Comparison of ENCODE assay signal across 14 mouse cellular contexts in the genomic region with DNA sequence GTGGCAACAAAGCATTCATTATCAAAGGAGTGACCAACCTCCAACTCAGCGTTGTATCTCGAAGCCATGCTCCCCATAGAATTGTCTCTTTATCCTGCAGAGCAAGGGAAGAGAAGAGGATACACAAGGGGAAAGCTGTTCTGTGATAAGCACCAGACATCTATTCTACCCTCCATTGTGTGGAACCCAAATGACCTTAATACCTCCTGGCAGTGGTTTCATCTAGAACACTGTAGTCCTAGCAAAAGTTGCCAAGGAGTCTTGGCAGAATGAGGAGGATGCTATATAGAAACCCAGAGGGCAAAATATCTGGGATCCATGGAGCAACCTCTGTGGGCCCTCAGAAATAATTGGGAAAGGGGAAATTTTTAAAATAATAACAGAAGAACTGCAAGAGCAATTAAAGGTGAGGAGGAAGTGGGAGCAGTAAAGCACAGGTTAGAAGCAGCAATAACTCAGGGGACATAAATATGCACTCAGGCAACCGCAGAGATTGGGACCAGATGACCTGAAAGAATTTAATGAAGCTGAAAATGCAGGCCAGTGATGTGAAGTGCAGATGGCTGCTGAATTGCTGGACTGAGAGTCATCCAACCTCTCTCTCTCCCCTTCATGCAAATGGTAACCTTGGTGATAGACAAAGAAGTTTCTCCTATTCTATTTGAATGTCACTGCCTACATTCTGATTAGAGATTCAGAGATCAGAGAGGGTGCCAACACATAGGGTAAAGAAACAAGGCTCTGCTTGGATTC.
DNase-seq lines count a peak whose midpoint lies in the region; ATAC-seq and TF ChIP-seq lines count a peak whose summit lies in the region.
"Had no signal": no experiment of that assay in that cellular context is flagged by ENCODE, and none has a peak within 500 bp of the region (broad histone marks: within the 10 kb centered on the region; RNA-seq: fewer than 3 reads in every experiment).

No protein-coding gene starts in this region.

- intact Hi-C loops in heart, postnatal 14 days (cut with DNase I): no loop called here

- ATAC-seq in forebrain, embryonic 12.5 days (ENCODE audit: low FRiP score): peak; percentile 80
- ATAC-seq in hindbrain, postnatal 0 days: peak; percentile 64
- peak; percentile 60 for ATAC-seq in midbrain, embryonic 16.5 days
- ATAC-seq: inflammation-experienced regulatory T-cells, adult 6 months; liver, embryonic 12.5 days had no signal

- 56% methylated on average over 3 of the region's 3 CpGs for WGBS in forebrain, embryonic 12.5 days
- 37% methylated on average over 3 of the region's 3 CpGs for WGBS in hindbrain, postnatal 0 days
- 49% methylated on average over 3 of the region's 3 CpGs for WGBS in midbrain, embryonic 16.5 days

- no peaks in the 10 kb centered on the region for H3K9me3 ChIP-seq in forebrain, embryonic 12.5 days
- H3K9me3 ChIP-seq in hindbrain, postnatal 0 days (ENCODE audit: low read length): no peaks in the 10 kb centered on the region
- H3K9me3 ChIP-seq in midbrain, embryonic 16.5 days (replicated peaks; ENCODE audit: control insufficient read depth, low read length, poor library complexity, severe bottlenecking): no peaks in the 10 kb centered on the region
- H3K9me3 ChIP-seq: liver, embryonic 12.5 days had no signal

- DNase-seq in brain, embryonic 14.5 days (ENCODE audit: low read depth): peak; percentile 78
- peak; percentile 22 for DNase-seq in hindbrain, postnatal 0 days (ENCODE audit: low spot score)
- DNase-seq in frontal cortex, postnatal 14 days (ENCODE audit: low spot score in 2 of 2): no peak
- DNase-seq in gastrocnemius, postnatal 4 days (ENCODE audit: low spot score in 2 of 2): no peak
- DNase-seq in heart, postnatal 14 days: no peak
- DNase-seq: adrenal gland, postnatal 14 days; cerebellum, adult 18-20 months; heart, adult 18-20 months; lung, postnatal 36 days; thymus, postnatal 14 days had no signal

- no peak for TF ChIP-seq POLR2A in brain, embryonic 14.5 days (IDR thresholded peaks at IDR 0.05; ENCODE audit: borderline replicate concordance, extremely low read depth, insufficient read depth, insufficient read length, poor library complexity, severe bottlenecking)

- no peak for TF ChIP-seq CTCF in brain, embryonic 14.5 days (IDR thresholded peaks at IDR 0.05; ENCODE audit: borderline replicate concordance, extremely low read depth, insufficient read depth, insufficient read length)
- no peak for TF ChIP-seq CTCF in hindbrain, postnatal 0 days (IDR thresholded peaks at IDR 0.05; ENCODE audit: low read depth)

- peaks cover 8% of the 10 kb centered on the region; the same call in 1 of the 2 replicates for H3K4me1 ChIP-seq in forebrain, embryonic 12.5 days
- H3K4me1 ChIP-seq in hindbrain, postnatal 0 days (ENCODE audit: insufficient read depth, low read length): 0 out of 2 replicates have a peak, but pooled peaks cover 7% of the 10 kb centered on the region
- no peaks in the 10 kb centered on the region for H3K4me1 ChIP-seq in midbrain, embryonic 16.5 days (ENCODE audit: control insufficient read depth, insufficient read depth, low read length)
- H3K4me1 ChIP-seq: liver, embryonic 12.5 days had no signal

- no peaks in the 10 kb centered on the region for H3K36me3 ChIP-seq in forebrain, embryonic 12.5 days (replicated peaks)
- no peaks in the 10 kb centered on the region for H3K36me3 ChIP-seq in hindbrain, postnatal 0 days (ENCODE audit: insufficient read depth, low read length)
- no peaks in the 10 kb centered on the region for H3K36me3 ChIP-seq in midbrain, embryonic 16.5 days (ENCODE audit: control insufficient read depth, insufficient read depth, low read length)
- H3K36me3 ChIP-seq: liver, embryonic 12.5 days had no signal

- H3K27me3 ChIP-seq in forebrain, embryonic 12.5 days: no peaks in the 10 kb centered on the region
- H3K27me3 ChIP-seq in hindbrain, postnatal 0 days (ENCODE audit: insufficient read depth, low read length): no peaks in the 10 kb centered on the region
- H3K27me3 ChIP-seq in midbrain, embryonic 16.5 days (ENCODE audit: control insufficient read depth, insufficient read depth, low read depth, low read length): no peaks in the 10 kb centered on the region
- H3K27me3 ChIP-seq: liver, embryonic 12.5 days had no signal

- no peak overlapping the region for H3K4me3 ChIP-seq in forebrain, embryonic 12.5 days (replicated peaks)
- no peak overlapping the region for H3K4me3 ChIP-seq in hindbrain, postnatal 0 days (ENCODE audit: low read length)
- H3K4me3 ChIP-seq in midbrain, embryonic 16.5 days (ENCODE audit: low read depth, low read length): no peak overlapping the region
- H3K4me3 ChIP-seq: liver, embryonic 12.5 days had no signal

- no peak overlapping the region for H3K9ac ChIP-seq in forebrain, embryonic 12.5 days
- no peak overlapping the region for H3K9ac ChIP-seq in hindbrain, postnatal 0 days (replicated peaks; ENCODE audit: low read length)
- H3K9ac ChIP-seq in midbrain, embryonic 16.5 days (ENCODE audit: low read depth, low read length): no peak overlapping the region
- H3K9ac ChIP-seq: liver, embryonic 12.5 days had no signal

- no peak overlapping the region for H3K27ac ChIP-seq in forebrain, embryonic 12.5 days
- H3K27ac ChIP-seq in hindbrain, postnatal 0 days: no peak overlapping the region
- no peak overlapping the region for H3K27ac ChIP-seq in midbrain, embryonic 16.5 days (ENCODE audit: low read length)
- H3K27ac ChIP-seq: liver, embryonic 12.5 days had no signal

- no peak overlapping the region for H3K4me2 ChIP-seq in forebrain, embryonic 12.5 days
- H3K4me2 ChIP-seq in hindbrain, postnatal 0 days (ENCODE audit: low read depth, low read length): no peak overlapping the region
- H3K4me2 ChIP-seq in midbrain, embryonic 16.5 days (ENCODE audit: low read length): no peak overlapping the region
- H3K4me2 ChIP-seq: liver, embryonic 12.5 days had no signal

Comparison
In these comparisons a context has a peak if more than half of its experiments do, and no peak if none do; other contexts are left out.
1. DNase-seq: peak in brain, embryonic 14.5 days (single experiment) and hindbrain, postnatal 0 days (single experiment); none in frontal cortex, postnatal 14 days (0 of 2), gastrocnemius, postnatal 4 days (0 of 2) and heart, postnatal 14 days (0 of 2).
2. Peak in every context shown above with its lines, with median percentiles within 50 percentile points of each other: ATAC-seq.